Mouse (Mus musculus) MEL (cell line): ENCODE measurements around the gene Pnpla6. TPM values are rescaled to one million over a fixed set of nuclear protein-coding genes. Genes with fewer than 3 reads are reported as not detected.

Experiments used
- DNase-seq: peaks from one replicate; pipeline ENCODE4 v3.0.0; 2011; ENCODE audit warnings: low read depth, low spot score
- H3K27ac ChIP-seq: 2 replicates; pipeline ENCODE4 v1.5.1; 2012; ENCODE audit warnings: low read depth, mild to moderate bottlenecking, control low read depth, low read length, moderate library complexity; ENCODE audit not compliant: control insufficient read depth
- H3K27me3 ChIP-seq, 2 experiments: fragments of 150-350 bp in 1 of 2; sonication (generic) in 1 of 2; 2 replicates each; pipeline ENCODE4 v1.6.1; 2012; ENCODE audit warnings: low read length in 2 of 2, mild to moderate bottlenecking in 2 of 2, improper control_type of control experiment in 1 of 2, moderate library complexity in 1 of 2; ENCODE audit not compliant: insufficient read depth in 2 of 2, control insufficient read depth in 1 of 2
- H3K36me3 ChIP-seq, 2 experiments: 2 replicates each; pipeline ENCODE4 v1.6.1; 2012 to 2014; ENCODE audit warnings: low read length in 2 of 2, improper control_type of control experiment in 1 of 2, inconsistent platforms in 1 of 2, mild to moderate bottlenecking in 1 of 2; ENCODE audit not compliant: insufficient read depth in 2 of 2, control insufficient read depth in 1 of 2
- H3K4me1 ChIP-seq, 2 experiments: fragments of 150-350 bp in 1 of 2; sonication (generic) in 1 of 2; 2 replicates each; pipeline ENCODE4 v1.6.1; 2012; ENCODE audit warnings: low read length in 2 of 2, improper control_type of control experiment in 1 of 2, mild to moderate bottlenecking in 1 of 2; ENCODE audit not compliant: insufficient read depth in 2 of 2, control insufficient read depth in 1 of 2
- H3K4me3 ChIP-seq, 2 experiments: fragments of 150-350 bp in 1 of 2; sonication (generic) in 1 of 2; 2 replicates each; pipeline ENCODE4 v1.5.1; 2012; ENCODE audit warnings: low read depth in 2 of 2, low read length in 2 of 2, mild to moderate bottlenecking in 2 of 2, moderate library complexity in 2 of 2, control low read depth in 1 of 2, improper control_type of control experiment in 1 of 2; ENCODE audit not compliant: control insufficient read depth in 1 of 2, insufficient read depth in 1 of 2
- H3K79me2 ChIP-seq: 2 replicates; pipeline ENCODE4 v1.6.1; 2012; ENCODE audit warnings: mild to moderate bottlenecking, low read length, moderate library complexity; ENCODE audit not compliant: control insufficient read depth, poor library complexity, insufficient read depth
- H3K9ac ChIP-seq: 2 replicates; pipeline ENCODE4 v1.6.1; 2012; ENCODE audit warnings: low read depth, mild to moderate bottlenecking, control low read depth, low read length, moderate library complexity; ENCODE audit not compliant: control insufficient read depth, poor library complexity, severe bottlenecking
- H3K9me3 ChIP-seq: fragments of 150-350 bp; sonication (generic); replicated peaks from 2 replicates; pipeline ENCODE4 v1.6.1; 2012; ENCODE audit warnings: mild to moderate bottlenecking, low read length, improper control_type of control experiment, moderate library complexity; ENCODE audit not compliant: insufficient read depth
- CHD1 ChIP-seq: IDR thresholded peaks from 2 replicates; pipeline ENCODE4 v1.6.1; 2012; ENCODE audit warnings: low read depth, mild to moderate bottlenecking, inconsistent platforms, low read length, improper control_type of control experiment
- E2F4 ChIP-seq: IDR thresholded peaks from 2 replicates; pipeline ENCODE4 v1.6.1; 2011; ENCODE audit warnings: low read depth, low read length, improper control_type of control experiment, borderline replicate concordance
- ELF1 ChIP-seq: IDR thresholded peaks from 2 replicates; pipeline ENCODE4 v1.6.1; 2014; ENCODE audit warnings: low read depth, mild to moderate bottlenecking, inconsistent platforms, low read length, improper control_type of control experiment, moderate library complexity
- EP300 ChIP-seq, 2 experiments: IDR thresholded peaks; 2 replicates each; pipeline ENCODE4 v1.6.1; 2011; ENCODE audit warnings: improper control_type of control experiment in 2 of 2, low read length in 2 of 2, low read depth in 1 of 2, mild to moderate bottlenecking in 1 of 2
- ETS1 ChIP-seq: IDR thresholded peaks from 2 replicates; pipeline ENCODE4 v1.6.1; 2012; ENCODE audit warnings: low read depth, mild to moderate bottlenecking, inconsistent platforms, low read length, improper control_type of control experiment, moderate library complexity
- GATA1 ChIP-seq: IDR thresholded peaks from 2 replicates; pipeline ENCODE4 v1.6.1; 2011; ENCODE audit warnings: low read depth, low read length, improper control_type of control experiment
- JUND ChIP-seq: IDR thresholded peaks from 2 replicates; pipeline ENCODE4 v1.6.1; 2011; ENCODE audit warnings: low read depth, mild to moderate bottlenecking, improper control_type of control experiment, low read length
- MAFK ChIP-seq: IDR thresholded peaks from 2 replicates; pipeline ENCODE4 v1.6.1; 2011; ENCODE audit warnings: low read depth, mild to moderate bottlenecking, low read length, improper control_type of control experiment, borderline replicate concordance
- MAX ChIP-seq: IDR thresholded peaks from 2 replicates; pipeline ENCODE4 v1.6.1; 2011; ENCODE audit warnings: low read length, improper control_type of control experiment
- MXI1 ChIP-seq: IDR thresholded peaks from 2 replicates; pipeline ENCODE4 v1.6.1; 2011; ENCODE audit warnings: mild to moderate bottlenecking, low read depth, low read length, improper control_type of control experiment
- MYB ChIP-seq: IDR thresholded peaks from 2 replicates; pipeline ENCODE4 v1.6.1; 2011; ENCODE audit warnings: mild to moderate bottlenecking, low read depth, low read length, improper control_type of control experiment
- NRF1 ChIP-seq: IDR thresholded peaks from 2 replicates; pipeline ENCODE4 v1.6.1; 2014; ENCODE audit warnings: low read depth, mild to moderate bottlenecking, inconsistent platforms, low read length, improper control_type of control experiment, moderate library complexity; ENCODE audit not compliant: poor library complexity, insufficient read depth, severe bottlenecking
- POLR2A ChIP-seq, 2 experiments: IDR thresholded peaks; 2 replicates each; pipeline ENCODE4 v1.6.1; 2011 to 2012; ENCODE audit warnings: low read length in 2 of 2, mild to moderate bottlenecking in 2 of 2, control low read depth in 1 of 2, improper control_type of control experiment in 1 of 2, low read depth in 1 of 2, moderate library complexity in 1 of 2; ENCODE audit not compliant: control insufficient read depth in 1 of 2, insufficient read depth in 1 of 2, poor library complexity in 1 of 2
- POLR2AphosphoS5 ChIP-seq: IDR thresholded peaks from 2 replicates; pipeline ENCODE4 v1.6.1; 2012; ENCODE audit warnings: low read depth, borderline replicate concordance, mild to moderate bottlenecking, inconsistent platforms, low read length, moderate library complexity, mixed read lengths
- RCOR1 ChIP-seq: IDR thresholded peaks from 2 replicates; pipeline ENCODE4 v1.6.1; 2012; ENCODE audit warnings: low read depth, mild to moderate bottlenecking, inconsistent platforms, low read length, improper control_type of control experiment
- SIN3A ChIP-seq: IDR thresholded peaks from 2 replicates; pipeline ENCODE4 v1.6.1; 2012; ENCODE audit warnings: low read length, improper control_type of control experiment, inconsistent platforms
- SMC3 ChIP-seq: IDR thresholded peaks from 2 replicates; pipeline ENCODE4 v1.6.1; 2011; ENCODE audit warnings: low read depth, low read length, improper control_type of control experiment
- TBP ChIP-seq: IDR thresholded peaks from 2 replicates; pipeline ENCODE4 v1.8.0; 2011; ENCODE audit warnings: low read depth, low read length, improper control_type of control experiment
- UBTF ChIP-seq: IDR thresholded peaks from 2 replicates; pipeline ENCODE4 v1.6.1; 2012; ENCODE audit warnings: low read depth, mild to moderate bottlenecking, inconsistent platforms, low read length, improper control_type of control experiment, moderate library complexity, borderline replicate concordance; ENCODE audit not compliant: insufficient read depth
- ZKSCAN1 ChIP-seq: IDR thresholded peaks from 2 replicates; pipeline ENCODE4 v1.6.1; 2012; ENCODE audit warnings: low read depth, mild to moderate bottlenecking, inconsistent platforms, low read length, improper control_type of control experiment, moderate library complexity
- ZMIZ1 ChIP-seq: IDR thresholded peaks from 2 replicates; pipeline ENCODE4 v1.6.1; 2012; ENCODE audit warnings: low read depth, mild to moderate bottlenecking, inconsistent platforms, low read length, improper control_type of control experiment, moderate library complexity
- polyA plus RNA-seq, 2 experiments: library from polyadenylated mRNA; stranded (reverse) in 1 of 2; unstranded in 1 of 2; fragments of >175 nt in 1 of 2; fragments of >200 nt in 1 of 2; gene quantifications; 2 replicates each; pipeline versions ENCODE4 v1.2.1 to v1.2.4; 2012; ENCODE audit warnings: low replicate concordance in 2 of 2, low read depth in 1 of 2; ENCODE audit not compliant: insufficient read length in 2 of 2, insufficient read depth in 1 of 2, missing spikeins in 1 of 2
- total RNA-seq: library from RNA; depleted of rRNA; stranded (reverse); fragments of 300-350 nt; gene quantifications from 2 replicates; pipeline ENCODE4 v1.2.3, GENCODE M21; 2012

The Pnpla6 gene
- total and polyA plus RNA-seq, 3 experiments = 8.6 to 16.5 TPM; not detected in 1

GRCm38 (mm10) chr8:3587391-3588257 lies 72.4 kb downstream of the Pnpla6 start:
- H3K4me1 ChIP-seq = peaks cover 6% of the 10 kb centered on the region in 2 experiments; a peak in 3 of 4 replicates
- DNase-seq = peak; percentile 56
- peak overlapping the region; percentile 60 for H3K9ac ChIP-seq
- TF ChIP-seq SIN3A = peak; percentile 37; the same call in 1 of the 2 replicates
- TF ChIP-seq ELF1 = 0 out of 2 replicates have a peak, but pooled peaks have one; percentile 8
- TF ChIP-seq MXI1 = peak; percentile 33; the same call in 1 of the 2 replicates
- 0 out of 2 replicates have a peak, but pooled peaks have one; percentile 35 for TF ChIP-seq UBTF
- TF ChIP-seq NRF1 = peak; percentile 16; the same call in 1 of the 2 replicates
- no peak for TF ChIP-seq ZMIZ1
- TF ChIP-seq E2F4 = no peak
- 0 out of 4 replicates have a peak, but pooled peaks of 1 of the 2 experiments have one; percentile 28 for TF ChIP-seq POLR2A (IDR thresholded peaks at IDR 0.05; ENCODE audit: control insufficient read depth in 1 of 2, insufficient read depth in 1 of 2, low read depth in 1 of 2, low read length in 2 of 2, poor library complexity in 1 of 2)
- no peak for TF ChIP-seq MAFK
- H3K4me3 ChIP-seq = peak overlapping the region; percentile 55 to 80
- H3K27ac ChIP-seq = no peak overlapping the region
- H3K9me3 ChIP-seq = no peaks in the 10 kb centered on the region
- H3K36me3 ChIP-seq = peaks cover 0 to 6% of the 10 kb centered on the region in 2 experiments; a peak in 2 of 4 replicates
- no peaks in the 10 kb centered on the region for H3K79me2 ChIP-seq
- no peaks in the 10 kb centered on the region for H3K27me3 ChIP-seq

- Histone ChIP-seq H3K27me3 (no peaks in the 10 kb centered on the region), H3K79me2 (no peaks in the 10 kb centered on the region), H3K9ac (peak overlapping the region; percentile 60), H3K4me1 (peaks cover 6% of the 10 kb centered on the region in 2 experiments; a peak in 3 of 4 replicates), H3K27ac (no peak overlapping the region), H3K36me3 (peaks cover 0 to 6% of the 10 kb centered on the region in 2 experiments; a peak in 2 of 4 replicates), H3K9me3 (no peaks in the 10 kb centered on the region), H3K4me3 (peak overlapping the region; percentile 55 to 80)
- no peak for TF ChIP-seq ZKSCAN1
- TF ChIP-seq MAX = no peak
- TF ChIP-seq MYB = no peak
- TF ChIP-seq CHD1 = no peak
- no peak for TF ChIP-seq TBP
- TF ChIP-seq MXI1 = no peak
- no peak for TF ChIP-seq SMC3
- no peak for TF ChIP-seq GATA1
- TF ChIP-seq JUND = no peak
- no peak for TF ChIP-seq ETS1
- no peak for TF ChIP-seq E2F4
- no peak for TF ChIP-seq RCOR1
- no peak for TF ChIP-seq EP300 (IDR thresholded peaks at IDR 0.05; ENCODE audit: low read depth in 1 of 2, low read length in 2 of 2)
- TF ChIP-seq POLR2AphosphoS5 = no peak
- DNase-seq = peak; percentile 50
Measured at GRCm38 (mm10) chr8:3588258-3588633, 73.1 kb downstream of the Pnpla6 start.
